In genomic region chr8:61756971-61757965, GRCm38 (mm10) we compare ENCODE assay signal across 8 mouse cellular contexts.
DNase-seq lines count a peak whose midpoint lies in the region; ATAC-seq and TF ChIP-seq lines count a peak whose summit lies in the region.

No protein-coding gene starts in this region.

- H3K27me3 ChIP-seq in intestine, postnatal 0 days (replicated peaks; ENCODE audit: control insufficient read depth, insufficient read depth, low read length), result no peaks in the 10 kb centered on the region; the same call in 1 of the 2 replicates
- H3K27me3 ChIP-seq in stomach, embryonic 14.5 days (ENCODE audit: control insufficient read depth, insufficient read depth, low read length), result no peaks in the 10 kb centered on the region

- peak; percentile 65 for TF ChIP-seq CTCF in layer of hippocampus, adult 2 months (conservative IDR thresholded peaks at IDR 0.05)
- TF ChIP-seq CTCF in intestine, postnatal 0 days (IDR thresholded peaks at IDR 0.05; ENCODE audit: low read depth), result peak; percentile 23

- H3K36me3 ChIP-seq in intestine, postnatal 0 days (ENCODE audit: control insufficient read depth, insufficient read depth), result no peaks in the 10 kb centered on the region
- H3K36me3 ChIP-seq in stomach, embryonic 14.5 days (ENCODE audit: control insufficient read depth, insufficient read depth, low read length), result no peaks in the 10 kb centered on the region

- H3K9ac ChIP-seq in intestine, postnatal 0 days (ENCODE audit: low read depth, low read length), result no peak overlapping the region
- H3K9ac ChIP-seq in stomach, embryonic 14.5 days (replicated peaks; ENCODE audit: low read depth, low read length), result no peak overlapping the region

- H3K9me3 ChIP-seq in intestine, postnatal 0 days (ENCODE audit: control insufficient read depth), result no peaks in the 10 kb centered on the region
- no peaks in the 10 kb centered on the region for H3K9me3 ChIP-seq in stomach, embryonic 14.5 days (ENCODE audit: control insufficient read depth, low read depth, low read length)

- no peaks in the 10 kb centered on the region for H3K4me1 ChIP-seq in intestine, postnatal 0 days (replicated peaks; ENCODE audit: control insufficient read depth, insufficient read depth, low read length)
- H3K4me1 ChIP-seq in stomach, embryonic 14.5 days (ENCODE audit: control insufficient read depth, insufficient read depth, low read length), result peaks cover 9% of the 10 kb centered on the region; the same call in 1 of the 2 replicates

- no peak for ATAC-seq in intestine, postnatal 0 days
- no peak for ATAC-seq in stomach, embryonic 14.5 days (ENCODE audit: insufficient number of reproducible peaks, insufficient read depth, low FRiP score, low read depth)

- H3K4me3 ChIP-seq in layer of hippocampus, adult 2 months, result no peak overlapping the region
- H3K4me3 ChIP-seq in intestine, postnatal 0 days (ENCODE audit: low read depth, low read length), result no peak overlapping the region
- H3K4me3 ChIP-seq in stomach, embryonic 14.5 days (ENCODE audit: low read depth, low read length), result peak overlapping the region; percentile 19

- WGBS in intestine, postnatal 0 days, result 46% methylated on average over 18 of the region's 18 CpGs
- WGBS in stomach, embryonic 14.5 days, result 28% methylated on average over 18 of the region's 18 CpGs

- no peak overlapping the region for H3K27ac ChIP-seq in layer of hippocampus, adult 2 months
- H3K27ac ChIP-seq in intestine, postnatal 0 days (ENCODE audit: low read depth, low read length), result no peak overlapping the region
- H3K27ac ChIP-seq in stomach, embryonic 14.5 days (ENCODE audit: low read length), result peak overlapping the region; percentile 22; the same call in 1 of the 2 replicates

- H3K4me2 ChIP-seq in intestine, postnatal 0 days (replicated peaks; ENCODE audit: low read depth), result no peak overlapping the region
- peak overlapping the region; percentile 82 for H3K4me2 ChIP-seq in stomach, embryonic 14.5 days (replicated peaks; ENCODE audit: low read depth, low read length)

- intact Hi-C loops in left cerebral cortex, postnatal 25 days (cut with DNase I), result no loop called here

- DNase-seq in layer of hippocampus, adult 2 months (ENCODE audit: low spot score in 2 of 2), result no peak
- no peak for DNase-seq in layer of hippocampus, postnatal 25 days (ENCODE audit: extremely low spot score in 1 of 2, low spot score in 1 of 2)
- DNase-seq in fibroblast of lung, adult 2 months (ENCODE audit: low read depth), result peak; percentile 78
- no peak for DNase-seq in spleen, adult 18-20 months
- no peak for DNase-seq in left cerebral cortex, postnatal 25 days (ENCODE audit: low spot score in 2 of 2)
- no peak for DNase-seq in spleen, postnatal 10 days (ENCODE audit: low spot score in 2 of 2)
